ENCODE assay signal across 8 mouse cellular contexts in the genomic region with DNA sequence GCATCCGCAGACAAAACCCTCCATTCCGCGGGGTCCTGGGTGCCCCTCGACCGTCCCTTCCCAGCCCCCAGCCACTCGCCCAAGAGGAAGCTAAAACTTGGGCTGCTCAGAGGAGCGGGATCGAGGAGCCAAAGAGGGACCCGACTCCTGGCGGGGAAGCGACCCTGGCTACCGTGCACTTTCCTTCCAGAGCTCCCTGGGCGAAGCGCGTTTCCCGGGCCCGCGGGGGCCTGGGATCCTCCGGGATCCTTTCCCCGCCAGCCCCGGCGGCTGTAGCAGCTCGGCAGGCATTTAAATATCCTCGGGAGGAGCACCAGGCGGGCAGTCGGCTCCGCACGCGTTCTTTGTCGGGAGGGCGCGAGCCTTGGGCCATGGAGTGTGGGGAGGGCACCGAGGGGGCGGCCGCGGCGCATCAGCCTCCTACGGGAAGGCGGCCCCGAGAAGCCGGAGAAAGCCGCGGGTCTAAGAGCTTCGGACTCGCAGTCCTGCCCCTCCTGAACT. TPM values are rescaled to one million over a fixed set of nuclear protein-coding genes. Genes with fewer than 3 reads are reported as not detected.
DNase-seq lines count a peak whose midpoint lies in the region; ATAC-seq and TF ChIP-seq lines count a peak whose summit lies in the region.

No protein-coding gene starts in this region.

- peak overlapping the region; percentile 93 for H3K4me2 ChIP-seq in hindbrain, embryonic 15.5 days
- H3K4me2 ChIP-seq in liver, postnatal 0 days (ENCODE audit: low read depth, low read length): peak overlapping the region; percentile 89
- peak overlapping the region; percentile 99 for H3K4me2 ChIP-seq in stomach, postnatal 0 days (replicated peaks; ENCODE audit: low read depth)

- DNase-seq in left cerebral cortex, postnatal 4 days: peak; percentile 24
- DNase-seq in left cerebral cortex, adult 9 months (ENCODE audit: low spot score in 2 of 2): no peak
- no peak for DNase-seq in Patski (ENCODE audit: low read depth, low spot score)
- peak; percentile 31 for DNase-seq in liver, postnatal 0 days
- DNase-seq in stomach, postnatal 0 days (ENCODE audit: low spot score): peak; percentile 54
- DNase-seq in left cerebral cortex, postnatal 14 days (ENCODE audit: low spot score in 2 of 2): no peak

- no peaks in the 10 kb centered on the region for H3K9me3 ChIP-seq in hindbrain, embryonic 15.5 days
- no peaks in the 10 kb centered on the region for H3K9me3 ChIP-seq in liver, postnatal 0 days (ENCODE audit: low read length)
- no peaks in the 10 kb centered on the region for H3K9me3 ChIP-seq in stomach, postnatal 0 days (ENCODE audit: control insufficient read depth, low read length)

- in situ Hi-C loops in Patski (cut with MboI; ENCODE audit: low pct_unique_long_range_greater_than_20kb): loop anchor here (5.0 kb wide), 5 partner anchors 107 to 397 kb away; no protein-coding TSS in a partner anchor

- peak overlapping the region; percentile 95 for H3K27ac ChIP-seq in embryonic fibroblast, embryonic 13.5 days (ENCODE audit: insufficient read depth, low read length)
- peak overlapping the region; percentile 63 for H3K27ac ChIP-seq in hindbrain, embryonic 15.5 days (replicated peaks)
- H3K27ac ChIP-seq in liver, postnatal 0 days (ENCODE audit: low read depth): no peak overlapping the region
- H3K27ac ChIP-seq in stomach, postnatal 0 days (replicated peaks): peak overlapping the region; percentile 79

- no peaks in the 10 kb centered on the region for H3K36me3 ChIP-seq in hindbrain, embryonic 15.5 days
- H3K36me3 ChIP-seq in liver, postnatal 0 days (replicated peaks; ENCODE audit: insufficient read depth, low read length): no peaks in the 10 kb centered on the region
- no peaks in the 10 kb centered on the region for H3K36me3 ChIP-seq in stomach, postnatal 0 days (ENCODE audit: control insufficient read depth, insufficient read depth, low read length)

- POLR2A ChIA-PET in Patski (lab: Charles Lee): interaction anchor here (0.5 to 0.6 kb wide), 4 partner anchors 14 to 227 kb away, joined by 3 read pairs; no protein-coding TSS in a partner anchor

- peak; percentile 2 for ATAC-seq in Patski
- ATAC-seq in hindbrain, embryonic 15.5 days (ENCODE audit: low FRiP score, low read depth): 0 out of 2 replicates have a peak, but pooled peaks have one; percentile 17
- no peak for ATAC-seq in liver, postnatal 0 days
- no peak; the same call in 1 of the 2 replicates for ATAC-seq in stomach, postnatal 0 days (ENCODE audit: low FRiP score, low TSS enrichment)

- H3K27me3 ChIP-seq in Patski: no peaks in the 10 kb centered on the region
- H3K27me3 ChIP-seq in hindbrain, embryonic 15.5 days: peaks cover 6% of the 10 kb centered on the region; the same call in 1 of the 2 replicates
- H3K27me3 ChIP-seq in liver, postnatal 0 days (ENCODE audit: insufficient read depth, low read length): peaks cover 46% of the 10 kb centered on the region
- no peaks in the 10 kb centered on the region for H3K27me3 ChIP-seq in stomach, postnatal 0 days (ENCODE audit: control insufficient read depth, insufficient read depth, low read length)

- intact Hi-C loops in left cerebral cortex, postnatal 4 days (cut with DNase I): no loop called here
- intact Hi-C loops in left cerebral cortex, postnatal 14 days (cut with DNase I): no loop called here

- H3K4me3 ChIP-seq in embryonic fibroblast, embryonic 13.5 days (ENCODE audit: insufficient read depth, low read length): peak overlapping the region; percentile 91
- H3K4me3 ChIP-seq in hindbrain, embryonic 15.5 days: peak overlapping the region; percentile 69
- H3K4me3 ChIP-seq in liver, postnatal 0 days (ENCODE audit: low read depth, low read length): peak overlapping the region; percentile 63
- H3K4me3 ChIP-seq in stomach, postnatal 0 days (ENCODE audit: low read depth, low read length): peak overlapping the region; percentile 80

- H3K4me1 ChIP-seq in embryonic fibroblast, embryonic 13.5 days (ENCODE audit: control insufficient read depth, insufficient read depth, low read length): no peaks in the 10 kb centered on the region
- H3K4me1 ChIP-seq in hindbrain, embryonic 15.5 days (replicated peaks): peaks cover 42% of the 10 kb centered on the region
- peaks cover 17% of the 10 kb centered on the region for H3K4me1 ChIP-seq in liver, postnatal 0 days (ENCODE audit: insufficient read depth)
- H3K4me1 ChIP-seq in stomach, postnatal 0 days (replicated peaks; ENCODE audit: control insufficient read depth, insufficient read depth): 0 out of 2 replicates have a peak, but pooled peaks cover 2% of the 10 kb centered on the region

- no peak for TF ChIP-seq EP300 in liver, postnatal 0 days (IDR thresholded peaks at IDR 0.05; ENCODE audit: low read depth)
- no peak for TF ChIP-seq EP300 in stomach, postnatal 0 days (optimal IDR thresholded peaks at IDR 0.05)

- 0% methylated on average over 43 of the region's 45 CpGs for WGBS in hindbrain, embryonic 15.5 days
- under 1% methylated on average over 43 of the region's 45 CpGs for WGBS in liver, postnatal 0 days (ENCODE audit: insufficient replicate concordance)
- WGBS in stomach, postnatal 0 days: 0% methylated on average over 43 of the region's 45 CpGs

- peak overlapping the region; percentile 62 for H3K9ac ChIP-seq in hindbrain, embryonic 15.5 days
- peak overlapping the region; percentile 62 for H3K9ac ChIP-seq in liver, postnatal 0 days (replicated peaks)
- H3K9ac ChIP-seq in stomach, postnatal 0 days (ENCODE audit: low read length): peak overlapping the region; percentile 76

- TF ChIP-seq POLR2A in embryonic fibroblast, embryonic 13.5 days (IDR thresholded peaks at IDR 0.05; ENCODE audit: low read depth, low read length): no peak; the same call in none of the 2 replicates

- no peak for TF ChIP-seq CTCF in Patski (IDR thresholded peaks at IDR 0.05)
- no peak for TF ChIP-seq CTCF in embryonic fibroblast, embryonic 13.5 days (IDR thresholded peaks at IDR 0.05; ENCODE audit: borderline replicate concordance, insufficient read depth, low read length)
- no peak for TF ChIP-seq CTCF in liver, postnatal 0 days (IDR thresholded peaks at IDR 0.05; ENCODE audit: low read depth)
- TF ChIP-seq CTCF in stomach, postnatal 0 days (IDR thresholded peaks at IDR 0.05; ENCODE audit: low read depth): no peak

- CTCF ChIA-PET in Patski (lab: Charles Lee): interaction anchor here (1.6 kb wide), 1 partner anchor 401 kb away, joined by 7 read pairs; no protein-coding TSS in a partner anchor

RNA-seq across cellular contexts. Expression of gene Hmga2, which starts 1.2 kb away (rescaled TPM):
- under 1 TPM; 0.16 to 0.30 TPM for total RNA-seq in left cerebral cortex, postnatal 4 days (2021)
- 12.5 TPM for polyA plus RNA-seq in Patski (2021)
- polyA plus RNA-seq in embryonic fibroblast, embryonic 13.5 days (2011; ENCODE audit: insufficient read length, low read depth, missing spikeins): 195 and 437 TPM in 2 replicates
- polyA plus RNA-seq in hindbrain, embryonic 15.5 days (2015; fragmentation: Nextera tagmentation; extraction: Ambion mirVana): 2.2 and 2.6 TPM in 2 replicates
- polyA plus RNA-seq in liver, postnatal 0 days (2015; fragmentation: Nextera tagmentation; extraction: Ambion mirVana): 0.43 and 0.56 TPM in 2 replicates
- polyA plus RNA-seq in stomach, postnatal 0 days (2015; fragmentation: Nextera tagmentation; extraction: Ambion mirVana): 3.1 and 3.6 TPM in 2 replicates
- under 1 TPM in 1 of 2 experiments, not detected in 1; 0.11 TPM for total RNA-seq in left cerebral cortex, postnatal 14 days (2021)

Comparison
In these comparisons a context has a peak if more than half of its experiments do, and no peak if none do; other contexts are left out.
1. DNase-seq: peak in left cerebral cortex, postnatal 4 days (single experiment), liver, postnatal 0 days (single experiment) and stomach, postnatal 0 days (single experiment); none in left cerebral cortex, adult 9 months (0 of 2), Patski (single experiment) and left cerebral cortex, postnatal 14 days (0 of 2).
2. ATAC-seq: peak in Patski (single experiment) and hindbrain, embryonic 15.5 days (single experiment); none in liver, postnatal 0 days (single experiment) and stomach, postnatal 0 days (single experiment).
3. RNA of gene Hmga2, which starts 1.2 kb away (polyA plus RNA-seq): 195 to 437 TPM in embryonic fibroblast, embryonic 13.5 days; 12.5 TPM in Patski (single experiment), 3.1 to 3.6 TPM in stomach, postnatal 0 days, 2.2 to 2.6 TPM in hindbrain, embryonic 15.5 days and 0.43 to 0.56 TPM in liver, postnatal 0 days; every median in the first group is over 10 times any median in the second.
4. Peak in every context shown above with its lines, with median percentiles within 50 percentile points of each other: H3K4me3 ChIP-seq, H3K4me2 ChIP-seq and H3K9ac ChIP-seq.